Mouse (Mus musculus): ENCODE data around the gene Ano1. TPM values are rescaled to one million over a fixed set of nuclear protein-coding genes. Genes with fewer than 3 reads are reported as not detected.

The Ano1 gene
- total and polyA plus RNA-seq, 2 experiments from 2014 or later, result 7.5 to 11.6 TPM

DNA sequence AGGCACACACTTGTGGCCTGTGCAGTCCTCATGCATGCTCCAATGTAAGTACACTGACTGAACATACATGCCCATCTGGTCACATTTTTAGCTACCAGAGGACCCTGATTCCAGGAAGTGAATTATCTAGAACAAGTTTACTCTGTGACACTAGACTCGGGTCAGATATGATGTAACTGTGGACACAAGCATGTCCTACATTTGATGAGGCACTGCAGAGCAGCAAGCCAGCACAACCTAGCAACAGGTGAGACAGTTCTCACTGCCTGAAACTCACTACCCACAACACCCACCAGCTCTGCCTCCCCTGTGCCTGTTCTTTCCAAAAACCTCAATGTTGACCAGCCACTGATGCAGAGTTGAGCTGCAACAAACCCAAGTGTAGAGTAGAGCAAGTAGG is 201.0 kb downstream of the Ano1 start:
- no peak overlapping the region for H3K4me3 ChIP-seq (ENCODE audit: low read depth, low read length)
- H3K4me1 ChIP-seq (ENCODE audit: insufficient read depth, low read length), result peaks cover 9% of the 10 kb centered on the region; the same call in 1 of the 2 replicates
- DNase-seq (ENCODE audit: low spot score), result no peak
- H3K9ac ChIP-seq (replicated peaks; ENCODE audit: low read length, poor library complexity, severe bottlenecking), result no peak overlapping the region
- no peak for TF ChIP-seq CTCF (IDR thresholded peaks at IDR 0.05)
- 91% methylated on average over 1 of the region's 1 CpGs for WGBS
- no peak overlapping the region for H3K27ac ChIP-seq (ENCODE audit: low read depth, low read length)
- peaks cover 7% of the 10 kb centered on the region; the same call in 1 of the 2 replicates for H3K36me3 ChIP-seq (ENCODE audit: insufficient read depth, low read length)
- H3K4me2 ChIP-seq (ENCODE audit: low read depth, low read length, poor library complexity, severe bottlenecking), result no peak overlapping the region
- no peaks in the 10 kb centered on the region for H3K27me3 ChIP-seq (ENCODE audit: insufficient read depth, low read length)
- ATAC-seq (ENCODE audit: low FRiP score), result no peak
- H3K9me3 ChIP-seq (ENCODE audit: low read length), result no peaks in the 10 kb centered on the region

DNA sequence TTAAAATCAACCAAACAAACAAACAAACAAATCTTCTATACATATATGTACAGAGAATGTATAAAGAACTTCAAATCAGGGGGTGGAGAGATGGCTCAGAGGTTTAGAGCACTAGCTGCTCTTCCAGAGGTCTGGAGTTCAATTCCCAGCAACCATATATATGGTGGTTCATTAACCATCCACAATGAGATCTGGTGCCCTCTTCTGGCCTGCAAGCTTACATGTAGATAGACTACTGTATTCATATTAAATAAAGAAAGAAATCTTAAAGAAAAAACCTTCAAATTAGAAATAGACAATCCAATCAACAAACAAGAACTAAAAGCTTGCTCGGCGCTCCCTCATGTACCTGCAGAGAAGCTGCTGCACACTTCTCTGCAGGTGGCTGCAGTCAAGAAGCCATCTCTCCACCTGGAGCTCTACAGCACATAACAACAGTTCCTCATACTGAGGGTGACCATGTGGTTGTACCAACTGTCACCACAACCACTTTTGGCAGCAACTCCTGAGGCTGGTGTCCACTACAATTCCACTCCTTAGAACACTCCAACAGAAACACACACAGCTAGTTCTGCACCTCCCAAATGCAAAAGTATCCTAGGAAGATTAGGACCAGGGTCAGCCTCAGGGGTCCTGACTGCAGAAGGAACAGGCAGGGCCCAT is 201.7 kb downstream of the Ano1 start:
- ATAC-seq (ENCODE audit: low FRiP score), result no peak
- Histone ChIP-seq H3K36me3 (ENCODE audit: insufficient read depth, low read length) (peaks cover 7% of the 10 kb centered on the region; the same call in 1 of the 2 replicates), H3K4me1 (ENCODE audit: insufficient read depth, low read length) (peaks cover 9% of the 10 kb centered on the region; the same call in 1 of the 2 replicates), H3K27ac (ENCODE audit: low read depth, low read length) (no peak overlapping the region), H3K4me3 (ENCODE audit: low read depth, low read length) (no peak overlapping the region), H3K4me2 (ENCODE audit: low read depth, low read length, poor library complexity, severe bottlenecking) (no peak overlapping the region), H3K9me3 (ENCODE audit: low read length) (no peaks in the 10 kb centered on the region), H3K27me3 (ENCODE audit: insufficient read depth, low read length) (no peaks in the 10 kb centered on the region), H3K9ac (replicated peaks; ENCODE audit: low read length, poor library complexity, severe bottlenecking) (no peak overlapping the region)
- 98% methylated on average over 2 of the region's 2 CpGs for WGBS
- no peak for DNase-seq (ENCODE audit: low spot score)
- TF ChIP-seq CTCF (IDR thresholded peaks at IDR 0.05), result no peak

DNA sequence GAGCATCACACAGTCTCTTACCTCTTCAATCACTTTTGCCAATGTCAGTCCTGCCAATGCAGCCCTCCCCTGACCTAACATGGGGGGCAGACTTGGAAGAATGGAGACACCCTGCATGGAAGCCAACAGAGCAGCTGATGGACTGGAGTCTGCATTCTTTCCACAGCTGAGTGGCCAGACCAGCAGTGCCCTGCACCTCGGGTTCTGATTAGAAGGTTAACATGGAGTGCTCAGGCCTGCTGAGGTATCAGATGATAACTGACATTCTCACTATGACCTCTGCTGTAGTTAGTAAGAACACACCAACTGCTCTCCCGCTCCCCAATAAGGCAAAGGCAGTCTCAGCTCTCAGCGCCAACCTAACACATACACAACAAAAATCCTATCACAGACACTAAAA is 206.5 kb downstream of the Ano1 start:
- WGBS, result 87% methylated on average over 3 of the region's 3 CpGs
- ATAC-seq (ENCODE audit: low FRiP score), result no peak

GRCm38 (mm10) chr7:144541351-144541750 is 210.4 kb downstream of the Ano1 start:
- no peaks in the 10 kb centered on the region for H3K9me3 ChIP-seq (ENCODE audit: low read length)
- H3K36me3 ChIP-seq (ENCODE audit: insufficient read depth, low read length), result no peaks in the 10 kb centered on the region
- TF ChIP-seq CTCF (IDR thresholded peaks at IDR 0.05), result no peak
- no peak overlapping the region for H3K9ac ChIP-seq (replicated peaks; ENCODE audit: low read length, poor library complexity, severe bottlenecking)
- H3K4me2 ChIP-seq (ENCODE audit: low read depth, low read length, poor library complexity, severe bottlenecking), result no peak overlapping the region
- no peak for DNase-seq (ENCODE audit: low spot score)
- no peak overlapping the region for H3K4me3 ChIP-seq (ENCODE audit: low read depth, low read length)
- no peaks in the 10 kb centered on the region for H3K4me1 ChIP-seq (ENCODE audit: insufficient read depth, low read length)
- H3K27ac ChIP-seq (ENCODE audit: low read depth, low read length), result no peak overlapping the region
- no peaks in the 10 kb centered on the region for H3K27me3 ChIP-seq (ENCODE audit: insufficient read depth, low read length)
- ATAC-seq (ENCODE audit: low FRiP score), result no peak
- 98% methylated on average over 5 of the region's 5 CpGs for WGBS

More for the DNA sequence above, 206.5 kb downstream of the Ano1 start:
- no peak for DNase-seq (ENCODE audit: low spot score)
- H3K4me2 ChIP-seq (ENCODE audit: low read depth, low read length, poor library complexity, severe bottlenecking), result no peak overlapping the region
- no peaks in the 10 kb centered on the region for H3K36me3 ChIP-seq (ENCODE audit: insufficient read depth, low read length)
- H3K4me1 ChIP-seq (ENCODE audit: insufficient read depth, low read length), result no peaks in the 10 kb centered on the region
- H3K9me3 ChIP-seq (ENCODE audit: low read length), result no peaks in the 10 kb centered on the region
- no peak overlapping the region for H3K4me3 ChIP-seq (ENCODE audit: low read depth, low read length)
- TF ChIP-seq CTCF (IDR thresholded peaks at IDR 0.05), result no peak
- H3K27ac ChIP-seq (ENCODE audit: low read depth, low read length), result no peak overlapping the region
- H3K9ac ChIP-seq (replicated peaks; ENCODE audit: low read length, poor library complexity, severe bottlenecking), result no peak overlapping the region
- no peaks in the 10 kb centered on the region for H3K27me3 ChIP-seq (ENCODE audit: insufficient read depth, low read length)

- Histone ChIP-seq H3K9ac (replicated peaks; ENCODE audit: low read length, poor library complexity, severe bottlenecking) (no peak overlapping the region), H3K36me3 (ENCODE audit: insufficient read depth, low read length) (no peaks in the 10 kb centered on the region), H3K4me3 (ENCODE audit: low read depth, low read length) (no peak overlapping the region), H3K27me3 (ENCODE audit: insufficient read depth, low read length) (no peaks in the 10 kb centered on the region), H3K4me2 (ENCODE audit: low read depth, low read length, poor library complexity, severe bottlenecking) (no peak overlapping the region), H3K4me1 (ENCODE audit: insufficient read depth, low read length) (no peaks in the 10 kb centered on the region), H3K27ac (ENCODE audit: low read depth, low read length) (no peak overlapping the region), H3K9me3 (ENCODE audit: low read length) (no peaks in the 10 kb centered on the region)
- WGBS, result 67% methylated on average over 2 of the region's 2 CpGs
- TF ChIP-seq CTCF (IDR thresholded peaks at IDR 0.05), result no peak
- ATAC-seq (ENCODE audit: low FRiP score), result no peak
- no peak for DNase-seq (ENCODE audit: low spot score)
Observed at GRCm38 (mm10) chr7:144539146-144539545, 212.6 kb downstream of the Ano1 start.

Other genes with a start within 250 kb of the Ano1 start
- gene Ppfia1, start 198.2 kb downstream of the Ano1 start, total RNA-seq (2014; rRNA removed), result 30.4 and 36.0 TPM in 2 replicates
- gene Ppfia1, start 198.2 kb downstream of the Ano1 start, polyA plus RNA-seq (2015; fragmentation: Nextera tagmentation; extraction: Ambion mirVana), result 12.2 and 14.3 TPM in 2 replicates
- 2.3 and 2.6 TPM in 2 replicates for gene Fadd, start 169.5 kb downstream of the Ano1 start, total RNA-seq (2014; rRNA removed)
- gene Fadd, start 169.5 kb downstream of the Ano1 start, polyA plus RNA-seq (2015; fragmentation: Nextera tagmentation; extraction: Ambion mirVana), result 2.4 and 3.4 TPM in 2 replicates
- gene Fgf3, start 86.1 kb upstream of the Ano1 start, total RNA-seq (2014; rRNA removed), result 0.85 and 3.5 TPM in 2 replicates
- 0.33 and 1.2 TPM in 2 replicates for gene Fgf3, start 86.1 kb upstream of the Ano1 start, polyA plus RNA-seq (2015; fragmentation: Nextera tagmentation; extraction: Ambion mirVana)
- gene Fgf4, start 95.4 kb upstream of the Ano1 start, total RNA-seq (2014; rRNA removed), result not detected in 2 replicates
- gene Fgf4, start 95.4 kb upstream of the Ano1 start, polyA plus RNA-seq (2015; fragmentation: Nextera tagmentation; extraction: Ambion mirVana), result not detected in 2 replicates
- gene Fgf15, start 144.6 kb upstream of the Ano1 start, total RNA-seq (2014; rRNA removed), result 7.9 and 9.3 TPM in 2 replicates
- gene Fgf15, start 144.6 kb upstream of the Ano1 start, polyA plus RNA-seq (2015; fragmentation: Nextera tagmentation; extraction: Ambion mirVana), result 3.8 and 5.1 TPM in 2 replicates
- 19.2 and 19.8 TPM in 2 replicates for gene LTO1, start 163.1 kb upstream of the Ano1 start, total RNA-seq (2014; rRNA removed)
- gene LTO1, start 163.1 kb upstream of the Ano1 start, polyA plus RNA-seq (2015; fragmentation: Nextera tagmentation; extraction: Ambion mirVana), result 17.9 and 18.9 TPM in 2 replicates
- 26.3 and 32.8 TPM in 2 replicates for gene Ccnd1, start 188.0 kb upstream of the Ano1 start, total RNA-seq (2014; rRNA removed)
- 17.9 and 18.5 TPM in 2 replicates for gene Ccnd1, start 188.0 kb upstream of the Ano1 start, polyA plus RNA-seq (2015; fragmentation: Nextera tagmentation; extraction: Ambion mirVana)

Measured in midbrain, postnatal 0 days (tissue).